Mouse (Mus musculus): ENCODE data around the gene Snrpa1.

Snrpa1 gene

DNA sequence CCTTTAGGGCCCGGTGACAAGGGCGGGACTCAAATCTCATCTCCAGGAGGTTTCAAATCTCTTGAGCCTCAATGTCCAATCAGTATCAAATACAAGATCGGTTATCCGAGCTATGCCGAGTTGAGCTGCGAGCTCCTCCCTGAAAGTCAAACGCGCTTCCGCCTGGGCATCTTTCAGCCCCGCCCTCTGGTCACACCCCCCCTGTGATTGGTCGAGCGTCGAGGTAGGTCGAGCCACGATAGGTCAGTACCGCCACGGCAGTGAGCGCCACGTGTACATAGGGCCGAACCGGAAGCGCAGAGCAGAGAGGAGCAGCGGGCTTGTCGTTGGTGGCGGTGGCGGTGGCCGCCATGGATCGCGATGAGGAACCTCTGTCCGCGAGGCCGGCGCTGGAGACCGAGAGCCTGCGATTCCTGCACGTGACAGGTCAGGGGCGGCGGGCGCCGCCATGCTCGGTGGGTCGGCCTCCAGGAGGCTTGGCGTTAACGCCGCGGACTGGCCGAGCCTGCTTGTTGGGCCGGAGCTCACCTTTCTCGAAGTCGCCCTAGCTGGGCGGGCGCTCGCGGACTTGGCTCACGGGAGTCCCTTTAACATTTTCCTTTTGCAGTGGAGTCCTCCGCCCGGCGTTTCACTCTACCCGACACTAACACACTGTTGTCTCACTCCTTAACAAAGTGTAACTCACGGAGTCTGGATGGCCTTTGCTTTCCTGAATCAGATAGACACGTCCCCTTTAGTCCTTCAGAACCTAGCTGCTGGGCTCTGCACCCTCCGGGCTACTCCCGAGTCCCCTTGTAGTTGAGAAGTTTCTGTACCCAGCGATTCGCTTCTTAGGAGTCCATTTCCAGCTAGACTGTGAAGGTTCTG, 20.8 kb downstream of the Snrpa1 start, which contains the start of gene Selenos:
Selenos (plus strand) TSS at position 286 of the 867 bp plus-strand sequence.
- DNase-seq: peak; percentile 91 to 93

DNA sequence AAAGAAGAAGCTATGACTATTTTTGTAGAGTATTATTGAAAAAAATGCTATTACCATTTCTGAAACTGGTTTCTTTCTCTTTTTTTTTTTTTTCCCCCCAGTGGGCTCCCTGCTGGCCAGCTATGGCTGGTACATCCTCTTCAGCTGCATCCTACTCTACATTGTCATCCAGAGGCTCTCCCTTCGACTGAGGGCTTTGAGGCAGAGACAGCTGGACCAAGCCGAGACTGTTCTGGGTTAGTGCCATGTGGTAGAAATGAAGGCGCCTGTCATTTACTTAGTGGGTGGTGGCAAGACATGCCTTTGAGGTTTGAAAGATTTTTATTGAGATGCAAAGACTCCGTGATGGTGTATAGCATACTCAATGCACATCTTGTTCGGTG, 21.4 kb downstream of the Snrpa1 start:
- no peak for DNase-seq

DNA sequence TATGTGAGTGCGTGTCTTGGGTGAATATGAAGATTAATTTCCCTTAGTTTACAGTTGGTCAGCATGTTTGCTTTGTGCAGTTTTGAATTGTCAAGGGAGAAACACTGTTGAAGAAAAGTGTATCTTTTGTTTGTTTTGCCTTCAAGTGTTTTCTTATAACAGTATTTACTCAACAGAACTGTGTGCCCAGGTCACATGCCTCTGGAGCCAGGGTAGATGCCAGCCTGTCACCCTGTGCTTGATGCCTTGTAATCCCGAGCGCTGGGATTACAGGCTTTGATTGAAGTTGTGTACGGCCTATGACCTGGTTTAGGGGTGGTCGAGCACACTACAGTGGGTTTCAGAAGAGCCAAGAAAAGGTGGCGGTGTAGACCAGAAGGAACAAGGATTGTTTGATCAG, 25.0 kb downstream of the Snrpa1 start:
- no peak for DNase-seq

DNA sequence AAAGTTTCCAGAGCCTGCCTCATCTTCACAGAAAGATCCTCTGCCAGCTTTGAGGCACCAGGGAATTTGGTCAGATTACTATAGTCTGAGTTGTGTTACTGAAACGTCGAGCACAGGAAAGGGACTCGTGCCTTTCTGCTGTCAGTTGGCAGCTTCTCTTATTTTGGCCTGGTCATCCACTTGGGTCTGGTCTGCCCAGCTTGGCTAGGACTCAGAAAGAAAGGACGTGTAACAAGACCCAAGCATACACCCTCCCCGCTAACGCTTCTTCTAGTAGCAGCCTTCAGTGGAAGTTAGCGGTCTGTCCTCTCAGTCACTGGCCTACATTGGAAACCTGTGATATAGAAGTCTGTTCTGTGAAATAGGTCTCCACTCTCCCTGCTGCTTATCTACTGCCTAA, 25.7 kb downstream of the Snrpa1 start:
- no peak for DNase-seq

DNA sequence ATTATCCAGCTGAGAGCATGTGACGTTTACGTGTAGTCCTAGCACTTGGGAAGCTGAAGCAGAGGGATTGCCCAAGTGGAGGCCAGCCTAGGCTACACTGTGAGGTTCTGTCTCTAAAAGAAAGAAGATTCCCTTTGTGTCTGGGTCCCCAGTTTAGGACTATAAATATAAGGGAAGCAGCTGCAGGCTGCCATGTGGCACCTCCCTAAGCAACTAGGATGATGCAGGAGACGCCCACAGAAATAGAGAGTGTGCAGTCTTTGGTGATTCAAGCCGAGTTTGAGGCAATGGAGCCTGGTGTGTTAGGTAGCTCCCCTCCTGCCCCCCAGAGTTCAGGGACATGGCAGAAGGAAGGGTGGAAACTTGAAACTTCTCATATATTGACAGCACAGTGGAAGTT, 28.8 kb downstream of the Snrpa1 start:
- no peak for DNase-seq

DNA sequence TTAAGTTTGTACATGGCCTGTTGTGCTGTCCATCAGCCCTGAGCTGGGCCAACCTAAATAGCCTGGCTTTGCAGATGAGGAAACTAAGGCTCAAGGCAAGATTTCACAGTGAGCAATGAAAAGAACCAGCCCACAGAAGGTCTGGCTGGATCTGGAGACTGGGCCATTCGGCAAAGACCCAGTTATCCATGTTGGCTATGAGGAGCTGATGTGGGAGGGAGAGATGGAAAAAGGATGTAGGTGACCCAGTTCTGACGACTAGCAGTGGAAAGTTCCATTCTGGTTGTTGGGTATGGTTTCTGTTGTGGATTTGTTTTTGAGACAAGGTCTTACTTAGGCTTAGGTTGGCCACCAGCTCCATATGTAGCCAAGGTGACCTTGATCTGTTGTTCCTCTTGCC, 29.3 kb downstream of the Snrpa1 start:
- no peak for DNase-seq

DNA sequence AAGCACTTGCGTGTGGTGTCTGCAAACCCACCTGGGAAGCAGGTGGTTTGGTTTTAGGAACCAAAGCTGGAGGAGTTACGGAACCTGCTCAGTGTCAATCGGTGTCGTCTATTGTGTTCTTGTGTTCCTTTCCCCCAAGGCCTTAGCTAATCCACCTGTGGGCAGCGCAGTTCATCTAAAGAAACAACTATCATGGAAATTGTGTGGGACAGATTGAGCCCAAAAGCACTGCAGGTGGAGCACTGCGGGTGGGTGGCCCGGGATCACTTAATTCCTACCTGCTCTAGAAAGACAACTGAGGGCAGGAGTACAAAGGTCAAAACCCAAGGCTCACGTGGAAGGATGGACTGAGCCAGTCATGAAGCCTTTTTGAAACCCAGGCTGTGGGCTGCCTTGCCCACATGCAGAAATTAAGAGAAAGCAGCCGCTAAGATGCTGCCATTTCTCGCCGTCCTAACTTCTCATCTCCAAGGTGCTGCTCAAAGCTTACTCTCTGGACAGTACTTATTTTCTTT, 31.9 kb downstream of the Snrpa1 start:
- no peak for DNase-seq

DNA sequence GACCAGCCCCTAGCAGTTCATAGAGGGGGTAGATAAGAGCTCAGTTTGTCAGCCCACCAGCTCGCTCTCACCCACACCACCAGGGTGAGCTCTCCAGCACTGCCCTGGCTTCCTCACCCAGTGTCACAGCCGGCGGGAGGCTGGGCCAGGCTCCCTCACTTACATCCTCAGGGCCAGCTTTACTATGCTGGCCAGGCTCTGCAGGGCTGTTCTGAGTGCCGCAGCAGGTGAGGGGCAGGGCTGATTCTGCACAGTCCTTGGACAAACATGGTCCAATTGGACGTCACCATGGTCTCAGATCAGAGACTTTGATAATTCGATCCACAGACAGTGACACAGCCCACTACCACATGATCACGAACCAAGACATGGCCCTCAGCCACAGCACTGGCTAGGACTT, 32.8 kb downstream of the Snrpa1 start:
- DNase-seq: no peak

DNA sequence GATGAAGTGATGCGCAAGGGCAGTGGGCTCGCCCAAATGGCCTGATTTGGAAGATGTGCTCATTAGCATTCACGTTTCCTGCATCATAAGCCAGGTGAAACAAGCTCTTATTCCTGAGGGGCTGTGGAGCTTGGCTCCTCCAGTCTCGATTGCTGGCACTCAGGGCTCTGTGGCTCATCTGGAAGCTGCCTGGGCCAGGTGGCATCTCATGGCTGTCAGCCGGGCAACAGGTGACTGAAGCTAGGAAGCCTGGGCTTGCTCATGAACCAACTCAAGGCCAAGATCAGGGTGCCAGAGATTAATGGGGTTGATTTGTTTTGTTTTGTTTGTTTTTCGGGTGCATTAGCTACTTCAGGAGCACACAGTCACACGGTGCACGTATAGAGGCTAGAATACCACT, 33.9 kb downstream of the Snrpa1 start:
- no peak for DNase-seq

DNA sequence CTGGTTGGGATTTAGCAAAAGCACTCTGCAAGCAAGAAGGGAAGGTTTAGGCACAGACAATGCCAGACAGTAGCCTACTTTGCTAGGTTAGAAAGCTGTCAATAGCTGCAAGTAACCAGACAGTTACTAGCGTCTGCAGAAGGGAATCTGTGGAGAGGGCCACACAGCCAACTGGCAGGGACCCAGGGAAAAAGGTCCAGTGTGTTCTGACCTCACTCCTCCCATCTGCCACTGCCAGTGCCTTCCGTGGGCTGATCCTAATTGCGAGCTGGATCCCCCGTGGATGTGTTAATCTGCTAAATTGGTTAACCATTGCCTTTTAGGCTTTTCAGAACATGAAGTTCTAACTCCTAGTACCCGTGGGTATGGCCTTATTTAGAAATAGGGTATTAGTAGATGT, 35.3 kb downstream of the Snrpa1 start:
- no peak for DNase-seq

DNA sequence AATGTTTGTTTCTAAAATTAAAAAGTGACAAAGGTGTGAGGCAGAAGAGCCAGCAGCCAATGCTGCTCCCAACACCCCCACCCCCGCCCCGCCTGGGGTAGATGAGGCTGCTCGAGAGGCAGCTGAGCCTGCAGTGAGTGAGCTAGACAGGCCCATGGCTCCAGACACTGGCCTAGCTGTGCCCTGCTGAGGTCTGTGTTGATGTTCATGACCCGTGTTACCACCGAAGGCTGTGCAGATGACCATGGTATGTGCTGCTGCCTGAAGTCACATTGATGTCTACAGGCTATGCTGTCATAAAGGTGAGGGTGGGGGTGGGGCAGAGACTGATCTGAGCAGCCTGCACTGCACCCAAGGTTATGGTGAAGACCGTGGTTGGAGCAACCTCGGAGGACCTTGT, 40.0 kb downstream of the Snrpa1 start:
- DNase-seq: no peak

DNA sequence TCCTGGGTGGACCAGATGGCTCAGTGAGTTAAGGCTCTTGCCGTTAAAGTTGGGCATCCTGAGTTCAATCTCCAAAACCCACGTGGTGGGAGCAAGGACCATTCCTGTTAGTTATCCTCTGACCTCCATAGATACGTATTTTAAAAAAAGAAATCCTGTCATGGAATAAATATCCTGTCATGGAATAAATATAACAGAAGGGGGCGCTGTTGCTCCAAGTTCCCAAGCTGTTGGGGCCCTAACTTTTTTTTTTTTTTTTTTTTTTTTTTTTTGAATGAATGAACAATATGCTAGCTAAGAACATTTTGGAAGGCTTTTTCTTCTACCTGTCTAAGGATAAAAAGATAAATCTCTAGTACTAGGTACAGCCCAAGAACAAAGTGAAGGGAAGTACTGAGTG, 43.1 kb downstream of the Snrpa1 start:
- no peak for DNase-seq

DNA sequence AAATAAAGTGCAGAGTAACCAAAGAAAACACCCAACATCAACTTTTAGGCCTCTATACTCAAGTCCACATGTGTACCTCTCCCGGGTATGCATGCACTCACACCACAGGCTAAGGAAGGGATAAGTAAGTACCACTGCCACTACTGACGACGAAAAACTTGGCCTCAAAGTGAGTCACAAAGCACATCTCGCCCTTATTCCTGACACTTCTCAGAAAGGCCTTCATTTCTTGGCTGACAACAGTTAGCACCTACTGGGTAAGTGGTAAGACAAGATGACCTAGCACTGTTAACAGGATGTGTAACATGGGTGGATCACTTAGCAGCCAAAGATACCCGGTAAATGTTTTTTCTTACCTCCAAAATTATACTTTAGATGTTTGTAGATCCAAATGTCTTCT, 45.7 kb downstream of the Snrpa1 start:
- DNase-seq: no peak

DNA sequence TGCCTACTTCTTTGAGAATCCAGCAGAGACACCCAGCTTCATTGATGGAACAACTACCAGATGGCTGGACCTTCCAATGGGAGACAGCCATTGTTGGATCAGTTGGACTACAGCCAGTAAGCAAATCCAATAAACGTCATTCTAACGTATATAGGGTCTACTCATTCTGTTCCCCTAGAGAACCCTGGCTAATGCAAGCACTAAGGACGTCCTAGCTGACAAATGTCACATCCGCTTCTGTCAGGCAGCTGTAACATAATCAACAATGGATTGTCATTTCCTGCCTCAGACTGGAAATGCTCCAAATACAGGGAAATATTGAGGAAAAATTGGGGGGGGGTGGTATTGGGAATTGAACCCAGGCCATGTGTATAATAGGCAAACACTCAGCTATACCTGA, 47.0 kb downstream of the Snrpa1 start:
- DNase-seq: no peak

DNA sequence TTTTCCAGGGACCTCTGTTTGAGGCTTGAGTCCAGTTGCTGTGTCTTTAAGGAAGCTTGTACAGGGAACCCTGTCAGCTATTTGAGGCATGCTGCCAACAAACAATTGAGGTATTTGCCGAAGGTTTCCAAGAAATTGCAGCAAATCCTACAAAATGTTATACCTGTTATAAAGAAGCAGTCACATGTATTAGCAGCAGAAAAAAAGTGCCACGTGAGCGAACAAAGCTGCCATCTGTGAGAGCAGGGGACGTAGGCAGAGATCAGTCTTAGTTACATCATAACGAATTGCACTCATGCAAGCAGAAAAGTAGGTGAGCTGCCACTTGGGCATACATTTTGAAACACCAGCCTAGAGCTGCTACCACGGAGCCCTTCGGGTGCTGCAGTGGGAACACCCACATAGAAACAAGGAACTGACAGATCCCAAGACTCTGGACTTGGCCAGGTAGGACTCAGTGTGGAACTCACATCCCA, 47.8 kb downstream of the Snrpa1 start:
- DNase-seq: no peak

DNA sequence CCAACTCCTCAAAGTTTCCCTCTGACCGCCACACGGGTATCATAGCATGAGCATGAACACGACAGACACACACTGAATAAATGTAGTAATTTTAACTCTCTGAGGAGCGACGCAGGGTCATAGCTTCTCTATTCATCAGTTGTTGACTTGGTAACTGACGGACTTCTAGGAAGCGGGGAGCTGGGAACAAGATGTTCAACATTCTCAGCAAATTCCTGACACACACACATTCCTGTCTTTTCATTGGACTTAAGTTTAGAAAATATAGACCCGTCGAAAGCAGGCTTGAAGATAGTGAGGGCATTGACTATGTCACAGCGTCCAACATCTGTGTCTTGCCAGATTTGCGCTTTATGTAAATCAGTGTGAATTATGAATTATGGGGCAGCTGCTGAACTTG, 48.4 kb downstream of the Snrpa1 start:
- no peak for DNase-seq

DNA sequence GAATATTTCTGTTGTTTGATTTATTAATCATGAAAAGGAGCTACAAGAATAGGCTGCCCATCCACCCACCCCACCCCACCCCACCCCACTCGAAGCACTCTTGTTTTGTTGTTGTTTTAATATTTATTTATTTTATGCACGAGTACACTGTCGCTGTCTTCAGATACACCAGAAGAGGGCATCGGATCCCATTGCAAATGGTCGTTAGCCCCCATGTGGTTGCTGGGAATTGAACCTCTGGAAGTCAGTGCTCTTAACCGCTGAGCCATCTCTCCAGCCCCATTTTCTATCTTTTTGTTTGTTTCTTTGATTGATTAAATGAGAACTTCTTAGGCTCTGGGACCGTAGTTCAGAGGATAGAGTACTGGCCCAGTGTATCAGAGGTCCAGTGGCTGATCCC, 49.1 kb downstream of the Snrpa1 start:
- DNase-seq: no peak

DNA sequence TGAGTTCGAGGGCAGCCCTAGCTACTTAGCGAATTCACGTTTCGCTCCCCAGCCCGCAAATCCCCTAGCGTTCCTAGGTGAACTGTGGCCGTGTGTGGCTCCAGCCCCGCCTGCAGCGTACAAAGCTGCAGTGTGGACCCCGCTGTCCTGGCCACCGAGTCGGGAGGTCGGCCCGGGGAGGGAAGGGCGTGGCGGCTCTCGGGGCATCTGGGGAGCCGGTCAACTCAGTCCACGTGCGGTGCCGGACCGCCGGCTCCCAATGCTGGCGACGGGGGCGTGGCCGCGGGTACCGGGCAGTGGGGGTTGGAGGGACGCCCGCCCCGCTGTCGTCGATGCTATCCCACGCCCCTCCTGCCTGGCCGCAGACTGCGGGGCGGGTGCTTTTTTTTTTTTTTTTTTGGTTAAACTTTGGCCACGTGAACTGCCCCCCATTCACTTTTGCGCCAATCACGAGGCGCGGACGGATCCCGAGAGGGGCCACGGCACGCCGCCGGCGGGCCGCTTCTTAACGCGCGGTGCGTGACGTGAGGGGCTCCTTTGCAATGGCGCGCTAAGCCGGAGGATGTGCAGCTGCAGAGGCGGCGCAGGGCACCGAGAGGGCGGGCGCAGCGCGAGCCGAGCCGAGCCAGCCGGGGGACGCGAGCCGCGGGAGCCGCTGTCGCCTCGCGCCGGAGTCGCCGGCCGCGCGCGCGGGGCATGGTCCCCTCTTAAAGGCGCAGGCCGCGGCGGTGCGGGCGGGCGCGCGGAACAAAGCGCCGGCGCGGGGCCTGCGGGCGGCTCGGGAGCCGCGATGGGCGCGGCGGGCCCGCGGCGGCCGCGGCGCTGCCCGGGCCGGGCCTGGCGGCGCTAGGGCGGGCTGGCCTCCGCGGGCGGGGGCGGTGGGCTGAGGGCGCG, 50.4 kb downstream of the Snrpa1 start, which contains the start of gene Chsy1:
Chsy1 (plus strand) TSS at position 555 of the 894 bp plus-strand sequence.
- peak; percentile 81 to 87 for DNase-seq

DNA sequence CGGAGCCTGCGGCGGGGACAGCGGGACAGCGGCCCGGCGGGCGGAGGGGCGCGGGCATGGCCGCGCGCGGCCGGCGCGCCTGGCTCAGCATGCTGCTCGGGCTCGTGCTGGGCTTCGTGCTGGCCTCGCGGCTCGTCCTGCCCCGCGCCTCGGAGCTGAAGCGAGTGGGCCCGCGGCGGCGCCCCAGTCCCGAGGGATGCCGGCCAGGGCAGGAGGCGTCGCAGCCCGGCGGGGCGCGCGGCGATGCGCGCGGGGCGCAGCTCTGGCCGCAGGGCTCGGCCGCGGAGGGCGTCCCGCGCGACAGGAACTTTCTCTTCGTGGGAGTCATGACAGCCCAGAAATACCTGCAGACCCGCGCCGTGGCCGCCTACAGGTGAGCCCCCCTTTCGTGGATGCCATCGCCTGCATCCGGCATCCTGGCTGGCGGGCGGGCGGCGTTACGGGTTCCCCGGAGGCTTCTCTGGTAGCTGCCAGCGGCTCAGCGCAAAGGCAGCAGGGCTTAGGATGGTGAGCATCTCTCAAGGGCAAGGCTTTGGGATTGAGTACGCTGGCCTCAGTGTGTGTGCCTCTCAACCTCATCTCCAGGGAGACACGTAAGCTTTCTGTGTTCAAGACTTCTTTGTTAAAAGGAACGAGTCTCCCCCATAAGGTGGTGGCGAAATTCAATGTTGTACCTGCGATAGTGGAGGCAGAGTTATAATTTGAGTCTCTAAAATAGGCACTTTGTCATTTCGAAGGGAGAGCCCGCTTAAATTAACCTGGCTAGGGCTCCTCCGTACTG, 51.2 kb downstream of the Snrpa1 start:
- DNase-seq: peak; percentile 37 to 44

DNA sequence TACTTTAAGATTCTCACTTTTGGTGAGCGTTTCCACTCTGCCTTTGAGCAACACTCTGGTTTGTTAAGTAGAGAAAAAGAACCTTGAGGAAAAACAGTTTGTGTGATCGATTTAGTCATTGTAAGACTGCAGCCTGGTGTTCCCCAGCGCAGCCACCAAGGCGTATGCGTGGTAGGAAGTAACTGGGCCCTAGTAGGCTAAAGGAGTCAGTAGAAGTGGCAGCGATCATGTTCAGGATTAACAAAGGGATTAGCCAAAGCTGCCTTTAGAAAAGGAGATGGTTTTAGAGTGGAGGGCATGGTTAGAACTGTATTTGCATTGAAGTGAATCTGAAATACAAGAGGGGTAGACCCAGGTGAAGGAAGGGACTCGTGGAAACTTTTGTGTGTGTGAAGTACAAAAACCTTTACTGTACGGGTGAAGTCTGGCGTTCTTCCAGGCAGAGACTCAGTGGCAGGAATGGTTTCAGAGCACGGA, 51.9 kb downstream of the Snrpa1 start:
- no peak for DNase-seq

DNA sequence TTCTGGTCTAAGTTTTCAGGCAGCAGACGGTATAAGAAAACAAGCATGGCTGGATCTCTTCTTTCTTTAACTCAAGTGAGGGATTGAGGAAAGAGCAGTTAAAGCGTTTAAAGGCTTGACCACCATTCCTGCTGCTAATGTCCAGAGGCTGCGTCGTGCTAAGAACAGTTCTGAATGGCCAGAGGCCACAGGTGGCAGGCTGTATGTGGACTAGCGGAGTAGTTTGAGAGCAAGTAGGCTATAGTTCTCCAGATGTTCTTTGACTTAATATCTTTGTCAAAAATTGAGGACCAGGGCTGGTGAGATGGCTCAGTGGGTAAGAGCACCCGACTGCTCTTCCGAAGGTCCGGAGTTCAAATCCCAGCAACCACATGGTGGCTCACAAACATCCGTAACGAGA, 52.4 kb downstream of the Snrpa1 start:
- DNase-seq: no peak

DNA sequence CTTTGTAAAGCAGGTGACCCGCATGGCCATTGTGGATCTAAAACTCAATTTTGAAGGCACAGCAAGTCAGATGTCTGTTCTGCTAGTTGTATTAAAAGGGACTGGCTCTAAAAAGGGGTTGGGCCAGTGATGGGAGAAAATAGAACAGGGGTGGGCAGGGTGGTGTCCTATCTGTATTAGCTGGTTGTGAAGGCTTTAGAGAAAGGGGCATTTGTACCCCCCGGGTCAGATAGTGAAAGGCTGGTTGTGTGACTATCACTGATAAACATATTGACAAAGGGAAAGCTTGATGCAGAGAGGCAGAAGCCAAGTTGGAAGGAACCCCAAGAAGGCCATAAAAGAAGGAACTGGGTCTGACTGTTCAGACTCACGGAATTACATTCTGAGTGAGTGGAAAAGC, 54.8 kb downstream of the Snrpa1 start:
- DNase-seq: no peak
